Mouse (Mus musculus): Measurements from ENCODE around the gene Dennd2c.
A peak's percentile ranks its signal among the peaks of the same experiment; 100 is the strongest.

Dennd2c gene

DNA sequence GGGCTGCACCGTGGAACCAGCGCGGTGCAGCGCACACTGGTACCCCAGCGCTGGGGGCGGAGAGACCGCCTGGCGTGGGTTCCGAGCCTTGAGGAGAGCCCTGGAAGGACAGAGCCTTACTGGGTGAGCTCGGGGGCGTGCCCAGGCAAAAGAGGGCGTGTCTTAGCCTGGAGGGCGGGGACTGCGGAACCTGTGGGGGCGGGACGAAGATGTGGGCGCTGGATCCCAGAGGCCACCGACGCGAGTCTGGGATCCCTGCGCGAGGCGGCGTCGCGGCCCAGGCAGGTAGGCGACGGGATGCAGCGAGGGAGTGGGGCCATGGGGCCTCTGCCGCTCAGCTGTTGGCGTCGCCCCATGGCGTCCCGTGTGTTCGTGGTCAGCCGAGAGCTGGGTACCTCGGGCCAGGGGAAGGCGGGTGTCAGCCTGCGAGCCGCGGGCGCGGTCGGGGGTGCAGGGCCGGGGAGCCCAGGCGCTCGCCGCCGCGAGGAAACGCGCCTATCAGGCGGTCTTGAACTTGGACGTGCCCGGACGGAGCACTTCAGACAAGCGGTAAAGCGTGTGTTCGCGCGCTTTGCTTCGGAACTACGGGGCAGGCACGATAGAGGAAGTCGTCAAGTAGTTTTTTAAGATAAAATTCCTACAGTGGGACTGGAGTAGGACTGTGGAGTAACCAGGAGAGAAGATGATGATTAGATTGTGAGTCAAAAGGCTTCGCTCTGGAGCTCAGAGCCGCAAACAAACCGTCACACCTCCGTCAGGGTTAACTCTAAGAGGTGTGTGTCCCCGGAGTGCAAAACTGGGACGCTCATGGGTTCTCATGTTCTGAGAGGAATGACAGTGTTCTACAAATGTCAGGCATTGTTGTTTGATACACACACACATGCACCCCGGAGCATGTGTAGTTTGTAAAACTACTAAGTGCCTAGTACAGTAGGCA is at the start of gene Dennd2c:
Gene Dennd2c, plus strand, starts transcription at position 151 of the 937 bp plus-strand sequence.
- DNase-seq (ENCODE audit: extremely low spot score, low read depth, low spot score): peak; percentile 44

DNA sequence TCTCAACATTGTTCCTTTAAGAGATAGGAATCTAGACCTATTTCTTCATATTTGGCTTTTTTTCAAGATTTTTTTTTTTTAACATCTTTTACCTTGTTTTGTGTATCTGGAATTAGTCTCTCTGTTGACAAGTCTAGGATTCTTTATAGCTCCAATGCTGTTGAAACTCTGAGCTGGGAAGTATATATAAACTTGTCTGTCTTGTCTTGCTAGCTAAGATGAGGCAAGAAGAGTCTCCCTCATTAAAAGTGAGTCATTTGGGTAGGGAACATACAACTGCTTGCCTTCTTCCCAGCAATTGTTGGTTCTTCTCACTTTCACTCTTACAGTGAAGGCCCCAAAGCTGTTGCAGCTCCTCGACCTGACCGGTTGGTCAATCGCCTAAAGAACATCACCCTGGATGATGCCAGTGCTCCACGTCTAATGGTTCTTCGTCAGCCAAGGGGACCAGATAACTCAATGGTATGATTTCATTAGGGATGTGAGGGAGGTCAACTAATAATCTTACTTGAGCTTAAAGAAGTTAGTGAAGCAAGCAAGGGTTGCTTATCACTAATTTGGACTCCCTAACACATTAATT is 46.3 kb upstream of the Dennd2c start:
- no peak for DNase-seq (ENCODE audit: extremely low spot score, low read depth, low spot score)

DNA sequence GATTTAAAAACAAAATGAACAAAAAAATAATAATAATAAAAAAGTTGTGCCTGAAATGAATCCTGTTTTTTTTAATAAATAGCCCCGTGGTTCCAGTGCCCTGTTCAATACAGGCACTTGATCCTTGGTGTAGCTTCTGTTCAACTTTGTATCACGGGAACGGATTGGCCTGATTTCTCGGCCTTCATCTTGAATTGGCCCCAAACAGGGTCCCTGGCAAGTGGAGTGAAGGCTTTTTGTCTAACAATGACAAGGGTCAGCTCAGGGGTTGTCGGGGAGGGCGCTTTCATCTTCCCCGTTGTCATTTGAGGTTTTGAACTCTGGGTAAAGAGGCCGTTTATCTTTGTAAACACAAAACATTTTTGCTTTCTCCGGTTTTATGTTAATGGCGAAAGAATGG is 44.7 kb upstream of the Dennd2c start:
- no peak for DNase-seq (ENCODE audit: extremely low spot score, low read depth, low spot score)

DNA sequence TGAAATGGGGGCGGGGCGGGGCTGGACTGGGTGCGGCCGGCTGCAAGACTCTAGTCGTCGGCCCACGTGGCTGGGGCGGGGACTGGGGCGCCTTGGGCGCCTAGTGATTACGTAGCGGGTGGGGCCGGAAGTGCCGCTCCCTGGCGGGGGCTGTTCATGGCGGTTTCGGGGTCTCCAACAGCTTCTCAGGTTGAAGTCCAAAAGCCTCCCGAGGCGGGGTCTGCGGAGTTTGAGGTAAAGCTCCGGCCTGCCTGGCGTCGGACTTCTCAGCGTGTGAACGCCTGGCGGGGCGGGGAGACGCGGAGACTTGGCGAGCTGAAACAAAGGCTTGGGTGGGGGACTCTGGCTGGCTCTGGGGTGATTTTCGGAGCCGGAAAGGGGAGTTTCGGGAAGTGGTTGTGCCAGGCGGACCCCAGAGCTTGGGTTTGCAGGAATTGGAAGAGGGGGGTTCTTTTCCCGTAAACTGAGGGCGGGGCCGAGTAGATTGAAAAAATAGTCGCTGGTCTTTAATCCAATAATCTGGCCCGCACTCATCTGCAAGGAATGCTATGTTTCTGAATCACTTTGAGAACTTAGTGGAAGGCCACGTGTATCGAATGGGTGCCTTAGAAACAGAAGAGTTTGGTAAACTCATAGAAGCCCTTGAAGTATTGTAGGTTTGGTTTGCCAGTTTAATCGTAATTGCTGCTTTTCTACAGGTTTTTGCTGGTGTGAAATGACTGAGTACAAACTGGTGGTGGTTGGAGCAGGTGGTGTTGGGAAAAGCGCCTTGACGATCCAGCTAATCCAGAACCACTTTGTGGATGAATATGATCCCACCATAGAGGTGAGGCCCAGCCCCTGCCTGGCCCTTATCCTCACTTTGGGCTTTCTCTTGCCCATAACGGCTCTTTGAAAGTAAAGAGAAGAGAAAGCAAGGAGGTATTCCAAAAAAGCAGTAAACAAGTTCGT is 43.9 kb upstream of the Dennd2c start, which contains the start of gene Nras:
Gene Nras, plus strand, starts transcription at position 79 of the 951 bp plus-strand sequence.
- peak; percentile 76 for DNase-seq (ENCODE audit: extremely low spot score, low read depth, low spot score)

DNA sequence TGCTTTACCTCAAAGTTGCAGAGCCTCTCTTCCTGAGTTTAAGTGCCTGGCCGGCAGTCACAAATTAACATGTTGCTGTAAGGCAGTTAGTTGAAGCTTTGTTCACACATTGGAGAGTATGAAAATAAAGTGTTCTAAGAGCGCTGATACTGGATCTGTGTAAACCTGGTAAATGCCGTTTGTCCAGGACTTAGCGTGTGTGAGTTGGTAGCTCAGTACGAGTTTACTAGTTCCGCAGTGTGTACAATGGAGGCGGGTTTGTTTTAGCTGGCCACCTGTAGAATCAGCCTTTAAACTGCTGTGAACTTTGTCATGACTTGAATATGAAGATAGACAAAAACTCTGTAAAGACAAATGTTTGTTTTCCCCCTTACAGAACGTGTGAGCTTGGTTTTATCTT is 35.5 kb upstream of the Dennd2c start:
- no peak for DNase-seq (ENCODE audit: extremely low spot score, low read depth, low spot score)

DNA sequence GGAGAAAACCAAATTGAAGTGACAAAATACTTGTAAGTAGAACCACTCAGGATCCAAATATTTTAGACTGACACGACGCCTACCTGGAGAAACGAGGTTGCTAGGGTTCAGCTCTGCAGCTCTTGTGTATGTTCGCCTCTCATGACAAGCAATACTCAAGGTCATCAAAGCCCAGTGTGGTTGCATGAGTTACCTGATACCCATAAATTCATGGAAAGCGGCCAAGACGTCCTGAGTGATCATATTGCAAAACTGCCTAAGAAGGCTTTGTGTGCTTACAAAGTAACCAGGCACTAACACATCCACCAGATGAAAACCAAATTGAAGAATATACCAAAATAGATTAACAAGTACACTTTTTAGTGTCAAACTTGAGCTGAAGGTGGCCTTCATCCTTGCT is 33.4 kb upstream of the Dennd2c start:
- no peak for DNase-seq (ENCODE audit: extremely low spot score, low read depth, low spot score)

DNA sequence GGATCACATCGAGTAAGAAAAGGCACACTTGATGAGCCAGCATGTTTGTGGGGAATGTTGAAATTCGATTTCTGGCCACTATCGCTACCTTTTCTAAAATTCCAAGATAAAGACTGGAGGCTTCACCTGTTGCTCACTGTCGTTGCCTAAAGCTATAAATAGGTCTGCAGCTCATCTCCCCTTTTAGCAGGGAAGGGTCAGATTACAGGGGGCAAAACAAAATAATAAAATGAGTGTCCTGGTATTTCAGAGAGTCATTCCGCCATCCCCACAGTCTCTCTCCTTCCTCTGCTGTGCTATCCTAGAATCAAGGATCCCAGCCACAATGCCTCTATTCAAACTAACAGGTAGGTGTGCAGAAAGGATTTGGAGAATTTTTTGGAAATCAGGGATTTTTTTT is 28.6 kb upstream of the Dennd2c start, which contains the start of gene Ampd1:
Gene Ampd1, plus strand, starts transcription at position 244 of the 400 bp plus-strand sequence.
- DNase-seq (ENCODE audit: extremely low spot score, low read depth, low spot score): no peak

DNA sequence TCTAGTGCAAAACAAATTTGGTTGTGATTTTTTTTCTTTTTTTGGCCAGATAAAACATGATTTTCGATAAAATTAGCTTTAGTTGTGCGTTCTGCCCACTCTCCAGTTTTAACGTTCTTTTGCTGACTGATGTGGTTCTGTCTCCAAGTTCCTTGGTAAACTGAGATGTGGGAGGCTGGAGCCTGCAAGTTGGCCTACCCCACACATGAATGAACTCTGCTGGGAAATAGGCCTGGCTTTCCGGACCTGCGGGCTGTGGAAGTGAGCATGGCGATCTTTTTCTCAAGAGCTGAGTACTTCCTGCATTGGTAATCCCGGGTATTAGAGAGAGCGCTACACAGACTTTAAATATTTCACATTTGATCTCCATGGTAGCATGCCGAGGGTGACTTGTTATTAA is 26.5 kb upstream of the Dennd2c start:
- no peak for DNase-seq (ENCODE audit: extremely low spot score, low read depth, low spot score)

DNA sequence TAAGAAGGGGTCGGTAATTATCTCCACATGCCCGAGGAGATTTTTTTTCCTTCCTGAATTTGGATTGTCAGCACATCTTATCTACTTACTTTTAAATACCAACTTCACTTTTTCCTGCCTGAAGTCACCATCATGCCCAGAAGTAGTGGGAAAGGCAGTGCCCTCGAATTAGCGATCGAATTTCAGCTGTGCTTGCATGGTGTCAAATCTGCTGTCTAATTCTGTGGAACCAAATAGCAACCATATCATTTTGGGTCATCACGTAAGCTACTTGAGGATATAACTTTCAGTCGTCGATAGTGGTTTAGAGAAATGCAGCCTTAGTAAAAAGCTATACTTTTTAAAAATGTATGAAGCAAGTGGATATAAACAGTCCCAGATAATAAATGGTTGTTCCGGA is 25.9 kb upstream of the Dennd2c start:
- no peak for DNase-seq (ENCODE audit: extremely low spot score, low read depth, low spot score)

DNA sequence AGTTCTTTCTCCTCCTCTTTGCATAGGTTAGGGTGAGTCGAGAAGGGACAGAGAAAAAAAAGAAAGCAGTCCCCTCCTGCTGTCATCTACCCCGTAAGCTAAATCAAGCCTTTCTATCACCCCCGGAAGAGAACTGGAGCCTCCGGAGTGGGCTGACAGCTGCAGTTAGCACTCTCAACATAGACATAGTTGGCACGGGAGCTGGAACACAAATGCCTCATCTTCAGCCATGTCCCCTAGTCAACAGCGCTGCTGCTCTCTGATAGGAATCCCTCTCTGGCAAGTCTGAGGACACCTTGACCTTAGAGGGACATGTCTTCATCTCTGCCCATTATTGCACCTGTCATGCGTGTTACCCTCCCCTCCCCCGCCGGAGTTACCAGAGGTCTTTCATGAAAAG is 23.1 kb upstream of the Dennd2c start:
- DNase-seq (ENCODE audit: extremely low spot score, low read depth, low spot score): no peak

DNA sequence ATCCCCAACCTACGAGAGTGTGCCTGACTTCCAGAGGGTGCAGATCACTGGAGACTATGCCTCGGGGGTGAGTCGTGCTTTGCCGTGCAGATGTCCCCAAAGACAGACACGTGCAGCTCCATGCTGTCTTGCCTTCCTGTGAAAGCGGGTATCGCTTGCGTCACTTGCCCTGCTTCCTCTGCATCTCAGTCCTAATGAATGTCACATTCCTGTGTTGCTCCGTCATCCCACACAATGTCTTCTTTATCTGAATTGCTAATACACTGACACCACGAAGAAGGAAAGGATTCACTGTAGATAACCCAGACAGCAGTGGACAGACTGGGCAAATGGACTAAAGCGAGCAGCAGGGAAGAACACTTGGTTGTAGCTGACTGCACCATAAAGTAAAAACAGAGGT is 21.4 kb upstream of the Dennd2c start:
- DNase-seq (ENCODE audit: extremely low spot score, low read depth, low spot score): no peak

DNA sequence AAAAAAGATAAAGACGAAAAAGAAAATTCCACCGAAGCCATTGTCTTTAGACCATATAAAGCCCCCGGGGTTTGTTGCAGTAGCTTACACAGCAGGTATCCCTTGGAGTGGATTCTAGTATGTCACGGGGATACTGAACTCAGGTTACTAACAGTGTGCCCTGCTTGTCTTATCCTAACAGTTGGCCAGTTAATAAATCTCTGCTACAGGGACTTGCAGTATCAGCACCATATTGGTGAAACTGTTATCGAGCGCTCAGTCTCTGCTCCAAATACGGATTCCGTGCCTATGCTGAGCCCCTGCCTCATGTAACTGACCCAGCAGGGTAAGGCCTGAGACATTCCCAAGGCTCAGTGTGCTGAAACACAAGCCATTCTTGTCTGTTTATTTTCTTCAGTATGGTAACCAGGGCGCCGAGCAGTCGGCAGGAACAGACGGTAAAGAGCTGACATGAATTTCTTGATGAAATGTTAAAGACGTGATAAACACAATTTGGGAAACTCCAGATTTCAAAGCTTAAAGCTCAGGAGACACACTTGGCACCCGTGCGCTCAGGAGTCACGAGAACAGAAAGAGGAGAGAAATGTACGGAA is 20.4 kb upstream of the Dennd2c start:
- DNase-seq (ENCODE audit: extremely low spot score, low read depth, low spot score): no peak

DNA sequence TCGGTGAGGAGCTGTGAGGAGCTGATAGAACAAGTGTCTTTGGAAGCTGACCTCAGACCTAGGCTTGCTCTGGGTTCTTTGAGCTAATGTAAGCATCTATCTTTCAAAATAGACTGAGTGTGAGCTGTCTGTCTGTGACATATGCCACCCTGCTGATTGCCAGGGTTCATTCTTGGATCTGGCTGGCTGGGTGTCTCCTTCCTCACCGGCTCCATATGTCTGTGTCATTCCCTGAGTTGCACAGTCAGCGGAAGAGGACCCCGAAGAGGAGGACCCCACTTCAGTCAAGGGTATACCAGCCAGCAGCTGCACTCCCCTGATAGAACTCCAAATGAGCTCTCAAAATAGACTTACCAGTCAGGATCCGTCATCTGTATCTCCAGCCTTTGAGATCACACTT is 19.6 kb upstream of the Dennd2c start:
- DNase-seq (ENCODE audit: extremely low spot score, low read depth, low spot score): no peak

DNA sequence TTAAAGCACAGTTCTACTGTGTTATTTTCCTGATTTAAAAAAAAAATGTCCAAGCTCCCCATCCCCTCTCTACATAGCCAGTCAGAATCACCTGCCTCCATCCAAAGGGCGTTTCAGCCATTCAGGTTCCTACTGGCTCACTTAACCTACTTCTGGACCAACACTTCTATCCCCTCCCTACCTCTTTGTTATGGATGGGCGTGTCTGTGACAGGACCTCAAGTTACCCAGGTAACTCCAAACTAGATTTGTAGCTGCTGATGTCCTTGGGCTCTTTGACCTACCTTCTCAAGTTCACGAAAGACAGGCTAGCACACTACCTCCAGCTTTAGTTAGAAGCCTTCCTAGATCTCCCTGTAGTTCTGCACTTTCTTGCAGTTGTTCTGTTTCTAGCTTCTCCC is 16.4 kb upstream of the Dennd2c start:
- DNase-seq (ENCODE audit: extremely low spot score, low read depth, low spot score): no peak

DNA sequence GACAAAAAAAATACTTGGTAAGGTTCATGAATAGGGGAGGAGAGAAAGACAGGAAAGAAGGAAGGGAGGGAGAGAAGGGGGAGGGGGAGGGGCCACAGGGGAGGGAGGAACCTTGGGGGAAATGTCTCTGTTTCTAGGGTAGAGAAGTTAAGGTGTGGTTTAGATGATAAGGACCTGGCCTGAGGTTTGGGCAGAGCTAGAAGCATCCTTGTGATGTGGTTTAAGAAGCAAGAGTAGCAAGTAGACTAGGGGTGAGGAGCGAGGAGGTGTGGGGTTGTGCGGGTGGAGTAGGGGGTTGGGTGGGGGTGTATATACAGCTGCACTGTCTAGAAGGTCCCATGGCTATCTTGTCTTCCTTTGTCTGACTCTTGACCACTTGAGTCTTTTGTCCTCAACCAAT is 10.7 kb upstream of the Dennd2c start:
- DNase-seq (ENCODE audit: extremely low spot score, low read depth, low spot score): no peak

DNA sequence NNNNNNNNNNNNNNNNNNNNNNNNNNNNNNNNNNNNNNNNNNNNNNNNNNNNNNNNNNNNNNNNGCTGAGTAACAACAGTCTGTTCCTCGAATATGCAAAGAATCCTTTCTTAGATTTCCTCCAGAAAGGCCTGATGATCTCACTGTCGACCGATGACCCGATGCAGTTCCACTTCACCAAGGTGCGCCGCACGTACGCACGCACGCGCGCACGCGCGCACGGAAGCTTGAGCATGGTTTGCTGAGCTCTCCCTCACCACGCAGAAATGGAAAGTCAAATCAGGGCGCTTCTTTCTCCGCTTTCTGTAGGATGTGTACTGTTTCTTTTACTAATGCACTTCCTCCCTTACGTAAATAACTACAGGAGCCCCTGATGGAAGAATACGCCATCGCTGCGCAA is 3.7 kb upstream of the Dennd2c start:
- no peak for DNase-seq (ENCODE audit: extremely low spot score, low read depth, low spot score)

DNA sequence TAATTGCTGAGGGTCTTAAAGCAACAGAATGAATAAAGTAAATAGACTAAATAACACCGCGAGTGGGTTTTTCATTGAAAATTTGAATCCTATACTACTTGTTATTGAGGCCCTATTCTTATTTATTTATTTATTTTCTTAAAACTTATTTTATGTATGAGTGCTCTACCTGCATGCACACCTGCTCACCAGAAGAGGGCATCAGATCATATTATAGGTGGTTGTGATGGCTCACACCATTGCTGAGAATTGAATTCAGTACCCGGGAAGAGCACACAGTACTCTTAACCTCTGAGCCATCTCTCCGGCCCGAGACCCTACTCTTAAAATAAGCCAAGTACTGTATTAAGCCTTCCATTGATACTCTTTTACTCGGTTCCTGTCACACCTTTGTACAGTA is 2.7 kb upstream of the Dennd2c start:
- DNase-seq (ENCODE audit: extremely low spot score, low read depth, low spot score): no peak

DNA sequence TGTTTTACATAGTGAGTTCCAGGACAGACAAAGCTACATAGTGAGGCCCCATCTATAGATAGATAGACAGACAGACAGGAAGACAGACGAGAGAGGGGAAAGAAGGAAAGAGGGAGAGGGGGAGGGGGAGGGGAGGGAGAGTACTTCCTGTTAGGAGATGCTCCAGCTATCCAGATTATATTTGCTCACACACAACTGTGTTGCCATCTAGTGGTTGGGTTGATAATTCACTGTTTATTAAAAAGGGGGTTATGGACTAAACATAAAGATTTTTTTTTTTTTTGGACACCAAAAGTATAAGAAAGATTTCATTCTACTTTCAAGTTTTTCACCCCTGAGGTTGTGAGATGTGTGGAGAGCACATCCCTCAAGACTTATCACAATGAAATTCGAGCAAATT is 1.7 kb upstream of the Dennd2c start:
- DNase-seq (ENCODE audit: extremely low spot score, low read depth, low spot score): no peak

DNA sequence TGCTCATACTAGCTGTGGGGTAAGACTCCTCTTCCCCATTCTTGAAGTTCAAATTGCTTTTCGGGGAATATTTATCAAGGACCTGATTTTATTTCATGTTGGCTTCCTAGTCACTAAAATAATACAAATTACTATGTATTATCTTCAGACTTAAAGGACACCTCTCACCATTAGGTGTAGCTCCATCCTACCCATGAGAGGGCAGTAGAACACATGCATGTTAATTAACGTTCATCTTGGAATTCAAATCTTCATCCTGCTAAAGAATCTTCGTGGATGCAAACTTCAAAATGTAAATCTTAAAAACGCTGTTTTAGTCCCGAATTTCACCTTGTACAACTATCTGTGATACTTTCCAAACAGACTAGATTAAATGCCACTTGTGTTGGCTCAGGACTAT is 1.2 kb upstream of the Dennd2c start:
- DNase-seq (ENCODE audit: extremely low spot score, low read depth, low spot score): no peak

DNA sequence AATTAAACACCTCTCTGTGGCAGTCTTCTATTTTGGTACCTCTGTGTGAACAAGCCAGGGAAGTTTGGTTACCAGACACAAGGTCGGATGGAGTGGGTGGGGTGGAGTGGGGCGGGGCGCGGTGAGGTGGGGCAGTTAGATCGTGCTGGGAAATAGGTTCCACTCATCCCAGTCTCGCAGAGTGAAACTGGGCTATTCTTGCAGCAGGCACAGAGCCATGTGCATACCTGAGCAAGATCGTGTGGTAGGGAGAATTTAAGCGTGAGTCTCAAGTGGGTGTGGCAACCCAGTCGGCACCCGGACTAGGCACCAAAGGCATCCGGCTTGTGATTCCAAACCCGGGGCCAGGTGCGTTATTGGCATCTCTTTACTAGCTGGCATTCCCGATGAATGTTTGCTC is 495 bp upstream of the Dennd2c start:
- no peak for DNase-seq (ENCODE audit: extremely low spot score, low read depth, low spot score)
